Comparison of ENCODE assay signal across 8 mouse cellular contexts in the genomic region with DNA sequence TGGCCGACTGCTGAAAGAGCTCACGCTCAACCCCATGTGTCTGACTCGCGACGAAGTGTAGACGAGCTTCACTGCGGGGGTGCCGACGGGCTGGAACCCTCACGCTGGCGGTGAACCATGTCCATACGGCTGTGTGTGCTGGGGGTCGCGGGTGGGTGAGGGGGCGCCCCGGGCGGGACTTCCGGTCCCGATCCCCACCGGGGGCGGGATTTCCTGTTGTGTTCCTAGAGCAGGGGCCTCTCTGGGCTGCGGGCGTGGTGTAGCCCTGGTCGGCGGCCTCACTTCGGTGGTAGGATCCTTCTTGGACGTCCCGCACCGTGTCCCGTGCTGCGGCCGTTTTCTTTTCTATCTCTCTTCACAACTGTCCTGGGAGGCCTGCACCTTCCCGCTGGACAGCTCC. TPM values are rescaled to one million over a fixed set of nuclear protein-coding genes. Genes with fewer than 3 reads are reported as not detected.
A peak's percentile ranks its signal among the peaks of the same experiment; 100 is the strongest.
DNase-seq lines count a peak whose midpoint lies in the region; ATAC-seq and TF ChIP-seq lines count a peak whose summit lies in the region.

No protein-coding gene starts in this region.

- peak; percentile 55; the same call in 1 of the 2 replicates for TF ChIP-seq POLR2A in liver, adult 2 months (IDR thresholded peaks at IDR 0.05; ENCODE audit: extremely low read depth, insufficient read depth, low read length)

- H3K27ac ChIP-seq in liver, adult 2 months (replicated peaks; ENCODE audit: insufficient read depth, low read depth, low read length) = peak overlapping the region; percentile 98

- ATAC-seq in cerebellum, adult (ENCODE audit: insufficient number of reproducible peaks, low FRiP score, low TSS enrichment) = no peak

- peak overlapping the region; percentile 93 for H3K4me3 ChIP-seq in liver, adult 2 months (ENCODE audit: insufficient read depth, low read depth, low read length)

- H3K4me1 ChIP-seq in liver, adult 2 months (ENCODE audit: control insufficient read depth, insufficient read depth, low read length) = peaks cover 23% of the 10 kb centered on the region

- no peak for TF ChIP-seq CTCF in liver, adult 2 months (IDR thresholded peaks at IDR 0.05; ENCODE audit: low read depth, low read length)

- peaks cover 22% of the 10 kb centered on the region; the same call in 1 of the 2 replicates for H3K79me2 ChIP-seq in liver, adult 2 months (ENCODE audit: control insufficient read depth, insufficient read depth, low read length)

- peak; percentile 69 to 76 for DNase-seq in cerebellum, postnatal 36 days
- DNase-seq in adrenal gland, postnatal 36 days = peak; percentile 84 to 92
- peak; percentile 75 for DNase-seq in forelimb bud, embryonic 11.5 days (ENCODE audit: low read depth, low spot score)
- peak; percentile 85 for DNase-seq in induced T-regulatory cell, adult 2 months (ENCODE audit: low read depth)
- peak; percentile 52 for DNase-seq in liver, adult 2 months (ENCODE audit: extremely low read depth, low read depth, low spot score)
- DNase-seq in neural tube, embryonic 10.5 days (ENCODE audit: extremely low spot score, low spot score) = peak; percentile 79
- peak; percentile 81 for DNase-seq in testis, postnatal 14 days (ENCODE audit: low spot score)

- H3K9ac ChIP-seq in liver, adult 2 months (ENCODE audit: low read depth, low read length) = peak overlapping the region; percentile 92

- under 1% methylated on average over 33 of the region's 33 CpGs for WGBS in liver, adult 2 months

- H3K27me3 ChIP-seq in liver, adult 2 months (ENCODE audit: control insufficient read depth, insufficient read depth, low read length) = no peaks in the 10 kb centered on the region

- H3K36me3 ChIP-seq in liver, adult 2 months (ENCODE audit: control insufficient read depth, insufficient read depth, low read length) = peaks cover 13% of the 10 kb centered on the region; the same call in 1 of the 2 replicates

RNA-seq across cellular contexts. Expression of a gene that starts 1.3 kb away (rescaled TPM):
- 10 to 100 TPM; 54.1 to 73.4 TPM for total RNA-seq in adrenal gland, postnatal 36 days (2021)
- 20.2 and 31.5 TPM in 2 replicates for total RNA-seq in liver, adult 2 months (2014; rRNA removed)
- polyA plus RNA-seq in liver, adult 2 months (2012; rRNA removed) = 81.1 and 91.6 TPM in 2 replicates

RNA-seq across cellular contexts. Expression of a gene that starts 1.4 kb away (rescaled TPM):
- total RNA-seq in adrenal gland, postnatal 36 days (2021) = 100 to 1,000 TPM; 108 to 118 TPM
- total RNA-seq in liver, adult 2 months (2014; rRNA removed) = 23.9 and 35.4 TPM in 2 replicates
- 93.9 and 106 TPM in 2 replicates for polyA plus RNA-seq in liver, adult 2 months (2012; rRNA removed)

RNA-seq across cellular contexts. Expression of a gene that starts 6.8 kb away (rescaled TPM):
- total RNA-seq in adrenal gland, postnatal 36 days (2021) = 10 to 100 TPM; 41.7 to 50.6 TPM
- total RNA-seq in liver, adult 2 months (2014; rRNA removed) = 20.8 and 24.0 TPM in 2 replicates
- polyA plus RNA-seq in liver, adult 2 months (2012; rRNA removed) = 42.5 and 45.7 TPM in 2 replicates

RNA-seq across cellular contexts. Expression of a gene that starts 19.4 kb away (rescaled TPM):
- total RNA-seq in adrenal gland, postnatal 36 days (2021) = 100 to 1,000 TPM; 215 to 274 TPM
- total RNA-seq in liver, adult 2 months (2014; rRNA removed) = 17.0 and 32.8 TPM in 2 replicates
- polyA plus RNA-seq in liver, adult 2 months (2012; rRNA removed) = 76.1 and 91.6 TPM in 2 replicates

RNA-seq across cellular contexts. Expression of a gene that starts 33.7 kb away (rescaled TPM):
- 100 to 1,000 TPM; 135 to 151 TPM for total RNA-seq in adrenal gland, postnatal 36 days (2021)
- 22.9 and 43.9 TPM in 2 replicates for total RNA-seq in liver, adult 2 months (2014; rRNA removed)
- 727 and 964 TPM in 2 replicates for polyA plus RNA-seq in liver, adult 2 months (2012; rRNA removed)
